Mouse (Mus musculus) testis, adult 2 months (tissue): ENCODE measurements at regions not wholly inside any gene's neighbourhood (a gene's known extent, or its start where the extent isn't known, plus 50 kb on each side); places are given as distances from the start of the nearest gene placed in this dataset.

ENCODE experiments used
- H3K27ac ChIP-seq: fragments of 200-500 bp; 2 replicates; pipeline ENCODE4 v1.5.1; 2012; ENCODE audit warnings: low read depth, low read length; ENCODE audit not compliant: control insufficient read depth, insufficient read depth
- H3K27me3 ChIP-seq: fragments of 200-500 bp; 2 replicates; pipeline ENCODE4 v1.6.1; 2012; ENCODE audit warnings: mild to moderate bottlenecking, low read length, moderate library complexity; ENCODE audit not compliant: control insufficient read depth, insufficient read depth
- H3K36me3 ChIP-seq: fragments of 200-500 bp; 2 replicates; pipeline ENCODE4 v1.6.1; 2012; ENCODE audit warnings: mild to moderate bottlenecking, low read length; ENCODE audit not compliant: control insufficient read depth, insufficient read depth
- H3K4me1 ChIP-seq: fragments of 200-500 bp; 2 replicates; pipeline ENCODE4 v1.6.1; 2012; ENCODE audit warnings: low read length; ENCODE audit not compliant: control insufficient read depth, insufficient read depth
- H3K4me3 ChIP-seq: fragments of 200-500 bp; 2 replicates; pipeline ENCODE4 v1.5.1; 2012; ENCODE audit warnings: low read depth, mild to moderate bottlenecking, low read length, moderate library complexity, mixed read lengths; ENCODE audit not compliant: control insufficient read depth
- CTCF ChIP-seq: fragments of 200-500 bp; IDR thresholded peaks from 2 replicates; pipeline ENCODE4 v1.5.1; 2012; ENCODE audit warnings: low read depth, mild to moderate bottlenecking, inconsistent platforms, low read length, moderate library complexity; ENCODE audit not compliant: control insufficient read depth, insufficient read depth, insufficient replicate concordance
- POLR2A ChIP-seq: fragments of 200-500 bp; IDR thresholded peaks from 2 replicates; pipeline ENCODE4 v1.6.1; 2012; ENCODE audit warnings: low read depth, mild to moderate bottlenecking, inconsistent platforms, low read length, moderate library complexity; ENCODE audit not compliant: control insufficient read depth

- Histone ChIP-seq H3K4me1 (no peaks in the 10 kb centered on the region), H3K4me3 (no peak overlapping the region), H3K36me3 (no peaks in the 10 kb centered on the region), H3K27ac (no peak overlapping the region), H3K27me3 (no peaks in the 10 kb centered on the region)
- TF ChIP-seq POLR2A = no peak
- no peak for TF ChIP-seq CTCF
These were observed 61.0 kb downstream of the 4930474N05Rik start for GRCm38 (mm10) chr14:36155757-36156156.

DNA sequence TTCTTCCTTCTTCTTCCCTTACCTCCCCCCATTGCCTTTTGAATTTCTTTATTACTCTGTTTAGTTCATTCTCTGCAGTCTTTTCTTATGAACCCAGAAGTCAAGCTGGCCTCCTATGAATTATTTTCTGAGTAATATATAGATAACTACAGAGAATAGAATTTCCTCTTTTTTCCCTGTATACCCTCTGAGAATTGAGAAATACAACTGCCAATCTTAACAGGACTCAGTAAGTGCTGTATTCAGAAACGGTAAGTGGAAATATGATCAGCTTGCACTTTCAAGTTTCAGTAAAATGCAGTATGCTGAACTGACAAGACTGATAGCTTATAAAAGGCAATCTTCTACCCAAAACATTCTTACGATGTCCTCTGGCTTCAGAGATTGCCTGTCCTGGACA lies 61.5 kb downstream of the 4930474N05Rik start:
- Histone ChIP-seq H3K4me1 (no peaks in the 10 kb centered on the region), H3K4me3 (no peak overlapping the region), H3K27me3 (no peaks in the 10 kb centered on the region), H3K36me3 (no peaks in the 10 kb centered on the region), H3K27ac (no peak overlapping the region)
- no peak for TF ChIP-seq POLR2A
- TF ChIP-seq CTCF = no peak

- no peak overlapping the region for H3K4me3 ChIP-seq
- H3K27ac ChIP-seq = no peak overlapping the region
- TF ChIP-seq CTCF (no peak), POLR2A (no peak)
These were observed 89.0 kb downstream of the 4930474N05Rik start for GRCm38 (mm10) chr14:36183701-36184100.

GRCm38 (mm10) chr14:36196517-36196916 lies 101.8 kb downstream of the 4930474N05Rik start:
- no peaks in the 10 kb centered on the region for H3K4me1 ChIP-seq

More at GRCm38 (mm10) chr14:36183701-36184100, 89.0 kb downstream of the 4930474N05Rik start:
- Histone ChIP-seq H3K36me3 (no peaks in the 10 kb centered on the region), H3K4me1 (no peaks in the 10 kb centered on the region), H3K27me3 (no peaks in the 10 kb centered on the region)

DNA sequence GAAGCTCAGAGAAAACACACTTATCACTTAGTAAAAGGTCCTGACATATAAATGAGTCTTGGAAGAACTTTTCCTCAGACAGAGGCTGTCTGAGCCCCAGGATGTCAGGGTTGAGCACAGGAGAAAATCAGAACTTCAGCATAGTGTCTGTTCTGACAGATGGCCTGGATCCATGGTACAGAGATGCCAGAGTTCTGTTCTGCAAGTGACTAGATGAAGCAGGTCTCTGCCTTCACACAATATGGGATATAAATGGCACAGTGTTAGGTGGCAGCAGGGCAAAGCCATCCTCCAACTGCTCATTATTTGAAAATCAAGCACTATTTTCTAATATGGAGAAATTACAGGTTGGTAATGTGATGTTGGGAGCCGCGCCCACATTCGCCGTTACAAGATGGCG lies 103.7 kb downstream of the 4930474N05Rik start:
- TF ChIP-seq CTCF (no peak), POLR2A (no peak)

More at GRCm38 (mm10) chr14:36196517-36196916, 101.8 kb downstream of the 4930474N05Rik start:
- no peak overlapping the region for H3K27ac ChIP-seq
- no peaks in the 10 kb centered on the region for H3K36me3 ChIP-seq
- H3K27me3 ChIP-seq = no peaks in the 10 kb centered on the region
- H3K4me3 ChIP-seq = no peak overlapping the region
- TF ChIP-seq POLR2A (no peak), CTCF (no peak)

DNA sequence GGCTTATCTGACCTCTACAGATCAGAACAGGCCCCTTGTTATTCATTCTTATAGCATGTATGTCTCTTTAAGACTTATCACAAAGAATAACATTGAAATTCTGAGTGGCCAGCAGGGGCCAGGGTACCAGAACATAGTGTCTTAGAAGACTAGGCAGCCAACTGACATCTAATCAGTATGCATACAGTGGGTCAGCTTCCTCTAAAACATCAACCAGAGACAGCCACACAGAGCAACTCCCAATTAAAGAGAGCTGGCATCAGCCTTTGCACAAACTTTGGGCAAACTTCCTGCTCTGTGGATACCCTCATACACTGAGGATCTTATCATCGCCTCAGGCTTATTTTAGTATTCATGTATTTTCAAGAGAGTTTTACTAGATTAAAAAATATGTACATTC lies 109.1 kb downstream of the 4930474N05Rik start:
- Histone ChIP-seq H3K27ac (no peak overlapping the region), H3K4me3 (no peak overlapping the region), H3K27me3 (no peaks in the 10 kb centered on the region), H3K36me3 (no peaks in the 10 kb centered on the region), H3K4me1 (no peaks in the 10 kb centered on the region)
- no peak for TF ChIP-seq POLR2A
- no peak for TF ChIP-seq CTCF

More for the DNA sequence above, 103.7 kb downstream of the 4930474N05Rik start:
- H3K4me3 ChIP-seq = no peak overlapping the region
- no peaks in the 10 kb centered on the region for H3K27me3 ChIP-seq
- no peaks in the 10 kb centered on the region for H3K4me1 ChIP-seq
- H3K36me3 ChIP-seq = no peaks in the 10 kb centered on the region
- no peak overlapping the region for H3K27ac ChIP-seq

DNA sequence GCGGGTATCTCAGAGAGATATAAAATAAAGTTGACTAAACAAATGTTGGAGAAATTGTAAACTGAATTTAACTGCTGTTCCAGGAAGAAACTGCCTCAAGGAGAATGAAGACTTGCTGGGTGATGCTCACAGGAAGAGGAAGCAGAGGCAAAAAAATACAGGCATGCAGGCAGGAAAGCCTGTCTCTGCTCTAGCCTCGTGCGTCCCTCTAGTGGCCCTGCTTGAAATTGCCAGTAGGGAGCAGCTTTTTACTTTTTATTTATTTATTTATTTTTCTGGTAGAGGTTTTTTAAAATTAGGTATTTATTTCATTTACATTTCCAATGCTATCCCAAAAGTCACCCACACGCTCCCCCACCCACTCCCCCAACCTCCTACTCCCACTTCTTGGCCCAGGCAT lies 118.1 kb downstream of the 4930474N05Rik start:
- no peaks in the 10 kb centered on the region for H3K27me3 ChIP-seq
- no peak overlapping the region for H3K27ac ChIP-seq
- no peak overlapping the region for H3K4me3 ChIP-seq
- no peaks in the 10 kb centered on the region for H3K36me3 ChIP-seq
- peak; percentile 39; the same call in 1 of the 2 replicates for TF ChIP-seq CTCF
- no peak for TF ChIP-seq POLR2A
- no peaks in the 10 kb centered on the region for H3K4me1 ChIP-seq

DNA sequence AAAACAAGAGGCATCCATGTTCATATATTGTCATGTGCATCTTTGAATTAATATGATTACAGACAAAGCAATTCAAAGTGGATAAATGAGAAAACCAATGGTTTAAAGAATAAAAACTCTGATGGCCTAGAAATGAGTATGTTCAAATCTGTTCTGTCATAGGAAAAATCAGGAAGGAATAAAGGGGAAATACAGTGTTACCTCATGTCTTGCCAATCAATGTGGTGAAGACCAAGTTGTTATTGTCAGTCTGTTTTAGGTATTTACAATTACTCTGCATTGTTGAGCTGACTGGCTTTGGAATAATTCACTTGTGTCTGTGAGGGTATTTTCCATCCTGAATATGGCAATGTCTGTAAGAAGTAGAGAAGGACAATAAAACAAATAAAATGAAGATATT lies 151.1 kb downstream of the 4930474N05Rik start:
- H3K36me3 ChIP-seq = no peaks in the 10 kb centered on the region
- TF ChIP-seq CTCF (no peak), POLR2A (no peak)
- no peak overlapping the region for H3K4me3 ChIP-seq
- no peaks in the 10 kb centered on the region for H3K4me1 ChIP-seq
- H3K27me3 ChIP-seq = no peaks in the 10 kb centered on the region
- no peak overlapping the region for H3K27ac ChIP-seq
